Mouse (Mus musculus) neural tube, embryonic 11.5 days (tissue): ENCODE measurements around the gene Tcf20. TPM values are rescaled to one million over a fixed set of nuclear protein-coding genes. Genes with fewer than 3 reads are reported as not detected.

Experiments used
- ATAC-seq: fragments of 200-750 bp; cut with Nextera tagmentation; 2 replicates; pipeline ENCODE4 v1.8.0; 2017; ENCODE audit warnings: moderate number of reproducible peaks, mild to moderate bottlenecking, moderate TSS enrichment, moderate library complexity; ENCODE audit not compliant: insufficient read depth, low FRiP score, low TSS enrichment
- DNase-seq: peaks from one replicate; pipeline ENCODE4 v3.0.0-alpha.2; 2015; ENCODE audit warnings: low spot score
- H3K27ac ChIP-seq: fragments of 300-500 bp; sonication (generic); 2 replicates; pipeline ENCODE4 v1.5.1; 2014; ENCODE audit warnings: low read depth, mild to moderate bottlenecking, low read length
- H3K27me3 ChIP-seq: fragments of 300-500 bp; sonication (generic); 2 replicates; pipeline ENCODE4 v1.6.1; 2014; ENCODE audit warnings: mild to moderate bottlenecking, low read length, mixed read lengths; ENCODE audit not compliant: control insufficient read depth, insufficient read depth
- H3K36me3 ChIP-seq: fragments of 300-500 bp; sonication (generic); 2 replicates; pipeline ENCODE4 v1.6.1; 2014; ENCODE audit warnings: mild to moderate bottlenecking, low read length, moderate library complexity, mixed read lengths; ENCODE audit not compliant: control insufficient read depth, insufficient read depth
- H3K4me1 ChIP-seq: fragments of 300-500 bp; sonication (generic); 2 replicates; pipeline ENCODE4 v1.6.1; 2014; ENCODE audit warnings: low read length, mixed read lengths; ENCODE audit not compliant: control insufficient read depth, insufficient read depth
- H3K4me2 ChIP-seq: fragments of 300-500 bp; sonication (generic); 2 replicates; pipeline ENCODE4 v1.6.1; 2014; ENCODE audit warnings: low read depth, mild to moderate bottlenecking, moderate library complexity
- H3K4me3 ChIP-seq: fragments of 300-500 bp; sonication (generic); 2 replicates; pipeline ENCODE4 v1.5.1; 2014; ENCODE audit warnings: low read depth, low read length
- H3K9ac ChIP-seq: fragments of 300-500 bp; sonication (generic); 2 replicates; pipeline ENCODE4 v1.6.1; 2014; ENCODE audit warnings: mild to moderate bottlenecking, low read length
- H3K9me3 ChIP-seq: fragments of 300-500 bp; sonication (generic); 2 replicates; pipeline ENCODE4 v1.6.1; 2016; ENCODE audit warnings: low read length; ENCODE audit not compliant: control insufficient read depth
- WGBS: fragments of 180-500 bp; shearing (Covaris S2); extraction: QIAGEN DNeasy Blood & Tissue Kit; methylation state at CpG from one replicate; pipeline ENCODE4 v1.1.7; 2014; 5-methylcytosine and 5-hydroxymethylcytosine counted together
- polyA plus RNA-seq: library from polyadenylated mRNA; unstranded; fragments of >200 nt; fragmentation: Nextera tagmentation; extraction: Ambion mirVana; gene quantifications from 2 replicates; pipeline ENCODE4 v1.2.1, GENCODE M21; 2014

Gene Tcf20
- polyA plus RNA-seq, 1 experiment from 2014 or later: 12.4 TPM

DNA sequence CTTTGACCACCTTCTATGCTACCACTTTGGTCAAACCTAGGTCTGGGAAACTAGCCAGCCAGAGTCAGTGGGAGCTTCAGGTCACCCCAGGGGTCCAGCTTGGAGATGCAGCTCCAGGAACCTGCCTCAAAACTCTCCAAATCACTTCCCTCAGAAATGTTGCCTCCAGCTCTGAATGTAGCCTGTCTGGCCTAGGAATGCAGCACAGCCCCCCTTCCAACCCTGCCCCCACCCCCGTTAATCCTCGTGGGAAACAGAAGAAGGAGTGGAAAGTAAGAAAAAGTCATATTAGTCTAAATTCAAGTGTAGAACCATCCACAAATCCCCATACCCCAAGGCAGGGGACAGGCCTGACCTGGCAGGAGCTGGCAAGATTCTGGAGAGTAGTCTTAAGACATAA, 79.2 kb downstream of the Tcf20 start:
- peaks cover 14% of the 10 kb centered on the region; the same call in 1 of the 2 replicates for H3K27me3 ChIP-seq
- DNase-seq: no peak

GRCm38 (mm10) chr15:82907306-82907705, 80.4 kb downstream of the Tcf20 start:
- H3K9ac ChIP-seq: no peak overlapping the region
- peaks cover 40% of the 10 kb centered on the region for H3K4me1 ChIP-seq
- no peak for DNase-seq
- ATAC-seq: no peak
- no peaks in the 10 kb centered on the region for H3K36me3 ChIP-seq
- no peak overlapping the region for H3K4me3 ChIP-seq
- no peak overlapping the region for H3K27ac ChIP-seq
- H3K27me3 ChIP-seq: 0 out of 2 replicates have a peak, but pooled peaks cover 4% of the 10 kb centered on the region
- H3K9me3 ChIP-seq: no peaks in the 10 kb centered on the region
- 81% methylated on average over 5 of the region's 5 CpGs for WGBS
- no peak overlapping the region for H3K4me2 ChIP-seq

More for the DNA sequence above, 79.2 kb downstream of the Tcf20 start:
- no peak overlapping the region for H3K4me3 ChIP-seq
- H3K4me1 ChIP-seq: peaks cover 35% of the 10 kb centered on the region
- ATAC-seq: no peak
- H3K36me3 ChIP-seq: no peaks in the 10 kb centered on the region
- WGBS: 38% methylated on average over 2 of the region's 2 CpGs
- H3K27ac ChIP-seq: no peak overlapping the region
- H3K4me2 ChIP-seq: no peak overlapping the region
- H3K9me3 ChIP-seq: no peaks in the 10 kb centered on the region
- no peak overlapping the region for H3K9ac ChIP-seq

- DNase-seq: peak; percentile 11
- no peak overlapping the region for H3K4me2 ChIP-seq
- WGBS: 61% methylated on average over 7 of the region's 7 CpGs
- H3K36me3 ChIP-seq: no peaks in the 10 kb centered on the region
- ATAC-seq: no peak
- peaks cover 39% of the 10 kb centered on the region for H3K4me1 ChIP-seq
- no peaks in the 10 kb centered on the region for H3K9me3 ChIP-seq
- H3K4me3 ChIP-seq: no peak overlapping the region
- no peak overlapping the region for H3K27ac ChIP-seq
- no peak overlapping the region for H3K9ac ChIP-seq
- 0 out of 2 replicates have a peak, but pooled peaks cover 4% of the 10 kb centered on the region for H3K27me3 ChIP-seq
Measured at GRCm38 (mm10) chr15:82906574-82907061, 81.1 kb downstream of the Tcf20 start.

GRCm38 (mm10) chr15:82905431-82906395, 82.0 kb downstream of the Tcf20 start:
- Histone ChIP-seq H3K4me3 (no peak overlapping the region), H3K36me3 (no peaks in the 10 kb centered on the region), H3K4me1 (peaks cover 37% of the 10 kb centered on the region), H3K9ac (no peak overlapping the region), H3K4me2 (no peak overlapping the region), H3K27ac (no peak overlapping the region), H3K9me3 (no peaks in the 10 kb centered on the region), H3K27me3 (0 out of 2 replicates have a peak, but pooled peaks cover 4% of the 10 kb centered on the region)
- ATAC-seq (no peak), DNase-seq (peak; percentile 14)
- 73% methylated on average over 8 of the region's 8 CpGs for WGBS

- no peaks in the 10 kb centered on the region for H3K36me3 ChIP-seq
- ATAC-seq: no peak
- H3K27ac ChIP-seq: no peak overlapping the region
- peaks cover 35% of the 10 kb centered on the region for H3K4me1 ChIP-seq
- H3K9me3 ChIP-seq: no peaks in the 10 kb centered on the region
- H3K4me3 ChIP-seq: no peak overlapping the region
- H3K4me2 ChIP-seq: no peak overlapping the region
- H3K27me3 ChIP-seq: no peaks in the 10 kb centered on the region
- no peak for DNase-seq
- H3K9ac ChIP-seq: no peak overlapping the region; the same call in 1 of the 2 replicates
- WGBS: 29% methylated on average over 7 of the region's 7 CpGs
Measured at GRCm38 (mm10) chr15:82904526-82904925, 83.1 kb downstream of the Tcf20 start.

DNA sequence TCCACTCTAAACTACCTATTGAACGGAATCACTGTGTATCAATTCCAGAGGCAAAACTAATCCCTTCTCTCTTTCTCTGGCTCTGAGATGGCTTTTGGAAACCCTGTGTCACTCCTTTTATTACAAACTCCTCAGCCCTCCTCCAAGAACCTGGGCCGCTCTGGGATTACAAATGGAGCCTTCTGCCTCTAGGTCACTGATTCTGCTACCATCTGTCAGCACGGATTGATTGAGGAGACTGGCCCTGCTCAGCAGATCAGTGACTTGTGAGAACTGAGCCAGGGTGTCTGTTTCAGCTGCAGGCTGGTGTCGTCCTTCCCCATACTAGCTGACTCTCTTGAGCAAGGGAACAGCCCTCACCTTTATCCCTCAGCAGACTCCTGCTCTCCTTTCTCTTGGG, 85.2 kb downstream of the Tcf20 start:
- no peak overlapping the region for H3K27ac ChIP-seq
- no peak overlapping the region for H3K9ac ChIP-seq

GRCm38 (mm10) chr15:82901306-82901705, 86.4 kb downstream of the Tcf20 start:
- 13% methylated on average over 6 of the region's 6 CpGs for WGBS
- DNase-seq (no peak), ATAC-seq (no peak)
- Histone ChIP-seq H3K27me3 (no peaks in the 10 kb centered on the region), H3K4me3 (no peak overlapping the region), H3K4me2 (no peak overlapping the region), H3K4me1 (peaks cover 43% of the 10 kb centered on the region), H3K36me3 (no peaks in the 10 kb centered on the region), H3K9ac (no peak overlapping the region), H3K27ac (no peak overlapping the region), H3K9me3 (no peaks in the 10 kb centered on the region)

More for the DNA sequence above, 85.2 kb downstream of the Tcf20 start:
- Histone ChIP-seq H3K4me1 (peaks cover 46% of the 10 kb centered on the region), H3K4me3 (no peak overlapping the region), H3K9me3 (no peaks in the 10 kb centered on the region), H3K4me2 (no peak overlapping the region), H3K27me3 (no peaks in the 10 kb centered on the region), H3K36me3 (no peaks in the 10 kb centered on the region)
- DNase-seq: no peak
- WGBS: 31% methylated on average over 4 of the region's 4 CpGs
- ATAC-seq: no peak

DNA sequence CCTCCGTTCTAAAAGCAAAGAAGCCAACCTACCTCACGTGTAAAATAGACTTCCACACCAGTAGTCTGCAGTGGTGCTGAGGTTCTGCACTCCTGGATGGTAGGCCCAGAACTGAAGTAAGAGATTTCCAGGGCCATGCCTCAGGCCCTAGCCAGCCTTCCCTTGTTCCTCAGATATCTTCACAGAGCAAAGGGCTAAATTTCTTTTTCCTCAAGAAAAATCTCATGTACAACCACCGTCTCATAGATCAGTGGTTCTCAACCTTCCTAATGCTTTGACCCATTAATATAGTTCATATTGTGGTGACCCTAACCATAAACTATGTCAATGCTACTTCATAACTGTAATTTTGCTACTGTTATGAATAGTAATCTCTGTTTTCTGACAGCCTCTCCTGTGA, 87.3 kb downstream of the Tcf20 start:
- 34% methylated on average over 3 of the region's 3 CpGs for WGBS
- DNase-seq (no peak), ATAC-seq (no peak)
- no peak overlapping the region for H3K9ac ChIP-seq
- H3K4me2 ChIP-seq: peak overlapping the region; percentile 96
- 0 out of 2 replicates have a peak overlapping the region, but pooled peaks have one; percentile 98 for H3K4me3 ChIP-seq
- no peak overlapping the region for H3K27ac ChIP-seq
- no peaks in the 10 kb centered on the region for H3K9me3 ChIP-seq
- no peaks in the 10 kb centered on the region for H3K36me3 ChIP-seq
- peaks cover 43% of the 10 kb centered on the region for H3K4me1 ChIP-seq
- H3K27me3 ChIP-seq: no peaks in the 10 kb centered on the region
